Mouse (Mus musculus) spleen, postnatal 36 days (tissue): ENCODE data around the gene Tnxb.

Experiments
- DNase-seq, 2 experiments: peaks; one replicate each; pipeline ENCODE4 v3.0.0; 2022; ENCODE audit warnings: low spot score in 2 of 2, mixed read lengths in 1 of 2

Tnxb gene

GRCm38 (mm10) chr17:34659897-34660214 is 10.5 kb upstream of the Tnxb start:
- no peak for DNase-seq

DNA sequence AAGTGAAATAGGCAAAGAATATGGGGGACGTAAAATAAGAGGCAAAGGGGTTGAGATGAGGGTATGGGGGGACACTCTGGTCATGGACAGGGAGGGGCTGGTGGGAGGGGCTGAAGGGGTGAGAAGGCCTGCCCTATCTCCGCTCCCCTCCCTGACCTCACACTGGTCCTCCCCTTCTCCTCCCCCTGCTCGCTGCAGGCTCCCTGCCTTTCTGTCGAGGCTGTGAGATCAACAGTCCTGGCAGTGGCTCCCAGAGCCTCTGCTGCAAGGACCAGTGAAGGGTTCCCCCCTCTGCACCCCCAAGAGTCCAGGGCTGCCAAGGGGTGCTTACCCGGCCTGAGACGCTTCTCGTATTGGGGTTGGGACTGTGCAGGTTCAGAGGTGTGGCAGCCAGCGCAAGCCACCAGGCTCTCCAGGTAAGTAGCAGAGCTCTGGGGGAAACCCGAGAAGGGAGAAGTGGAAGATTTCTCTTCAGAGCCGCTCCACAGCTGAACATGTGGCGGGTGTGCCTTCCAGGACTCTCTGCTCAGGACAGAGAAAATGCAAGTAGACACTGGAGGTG is 10.0 kb upstream of the Tnxb start:
- DNase-seq: no peak

- no peak for DNase-seq
Observed at GRCm38 (mm10) chr17:34661121-34661591, 9.2 kb upstream of the Tnxb start.

- DNase-seq: no peak
Observed at GRCm38 (mm10) chr17:34662468-34662867, 7.9 kb upstream of the Tnxb start.

DNA sequence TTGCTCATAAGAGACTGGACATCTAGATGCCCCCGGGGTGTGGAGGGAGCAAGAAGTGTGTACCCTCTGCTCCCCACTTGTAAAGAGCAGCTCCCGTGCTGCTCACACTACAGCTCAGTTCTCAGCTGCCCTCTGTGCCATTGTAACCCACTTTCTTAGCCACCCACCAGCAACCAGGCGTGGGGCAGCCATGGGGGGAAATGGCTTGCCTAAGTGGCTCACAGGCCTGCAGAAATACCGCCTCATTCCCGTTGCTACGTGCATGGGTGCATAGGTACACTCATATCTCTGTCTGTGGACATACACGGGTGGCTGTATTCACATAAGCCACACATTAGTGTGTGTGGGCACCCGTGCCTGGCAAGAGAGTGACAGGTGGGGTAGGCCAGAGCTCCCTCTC is 7.4 kb upstream of the Tnxb start:
- no peak for DNase-seq

- DNase-seq: no peak
Observed at GRCm38 (mm10) chr17:34663558-34663957, 6.8 kb upstream of the Tnxb start.

GRCm38 (mm10) chr17:34664472-34664871 is 5.9 kb upstream of the Tnxb start:
- DNase-seq: no peak

GRCm38 (mm10) chr17:34671151-34672066 is 1.1 kb downstream of the Tnxb start:
- no peak for DNase-seq

- DNase-seq: no peak
Observed at GRCm38 (mm10) chr17:34672246-34672792, 2.0 kb downstream of the Tnxb start.

DNA sequence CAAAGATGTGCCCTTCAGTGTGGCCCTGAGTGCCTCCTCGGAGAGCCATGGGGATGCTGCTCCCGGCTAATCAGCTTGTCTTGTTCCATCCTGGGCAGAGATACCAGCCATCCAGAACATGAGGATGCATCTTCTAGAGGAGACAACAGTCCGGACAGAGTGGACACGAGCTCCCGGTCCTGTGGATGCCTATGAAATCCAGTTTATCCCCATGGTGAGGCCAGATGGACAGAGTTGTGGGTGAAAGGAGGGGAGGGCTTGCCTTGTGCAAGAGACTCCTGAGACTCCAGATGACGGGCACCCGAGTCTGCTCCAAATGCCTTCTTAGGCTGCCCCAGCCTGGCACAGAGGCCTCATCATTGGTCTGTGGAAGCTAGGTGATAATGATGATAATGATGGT is 2.8 kb downstream of the Tnxb start:
- DNase-seq: no peak

- DNase-seq: no peak
Observed at GRCm38 (mm10) chr17:34674524-34675204, 4.3 kb downstream of the Tnxb start.

DNA sequence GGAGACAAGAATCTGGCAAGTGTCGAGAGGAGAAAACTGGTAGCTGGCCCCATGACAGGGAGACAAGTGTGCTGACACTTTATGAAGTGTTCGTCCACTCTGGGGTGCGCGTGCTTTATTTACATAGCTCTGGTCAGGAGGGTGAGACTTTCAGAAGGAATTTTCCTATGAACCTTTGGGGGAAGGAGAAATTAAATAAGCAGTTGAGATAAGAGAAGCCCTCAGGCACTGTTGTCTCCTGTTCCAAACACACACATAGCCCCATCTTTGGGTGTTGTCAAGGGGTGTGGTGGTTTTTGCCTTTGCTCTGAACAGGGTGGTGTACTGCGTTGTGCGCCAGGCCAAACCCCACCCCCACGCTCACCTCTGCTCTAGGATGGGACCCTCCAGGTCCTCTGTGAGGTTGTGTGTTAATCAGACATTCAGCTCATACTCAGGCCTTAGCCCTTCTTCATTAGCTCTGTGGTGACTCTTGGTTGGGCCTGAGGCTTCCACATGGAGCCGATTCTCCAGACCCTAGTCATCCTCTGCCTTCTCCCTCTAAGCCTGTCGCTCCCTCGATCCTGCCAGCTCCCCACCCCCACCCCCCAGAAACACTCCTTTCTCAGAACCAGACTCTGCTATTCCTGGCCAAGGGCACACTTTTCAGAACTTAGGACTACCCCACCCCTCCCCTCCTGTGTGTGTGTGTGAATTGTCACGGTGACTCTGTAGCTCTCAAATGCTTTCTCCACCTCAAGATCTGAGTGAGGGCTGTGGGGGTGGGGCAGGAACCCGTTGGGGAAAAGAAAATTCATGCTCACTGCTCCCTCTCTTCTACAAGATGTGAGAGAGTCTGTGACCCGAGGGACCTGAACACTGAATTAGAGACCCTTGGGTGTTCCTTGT is 5.1 kb downstream of the Tnxb start:
- no peak for DNase-seq

DNA sequence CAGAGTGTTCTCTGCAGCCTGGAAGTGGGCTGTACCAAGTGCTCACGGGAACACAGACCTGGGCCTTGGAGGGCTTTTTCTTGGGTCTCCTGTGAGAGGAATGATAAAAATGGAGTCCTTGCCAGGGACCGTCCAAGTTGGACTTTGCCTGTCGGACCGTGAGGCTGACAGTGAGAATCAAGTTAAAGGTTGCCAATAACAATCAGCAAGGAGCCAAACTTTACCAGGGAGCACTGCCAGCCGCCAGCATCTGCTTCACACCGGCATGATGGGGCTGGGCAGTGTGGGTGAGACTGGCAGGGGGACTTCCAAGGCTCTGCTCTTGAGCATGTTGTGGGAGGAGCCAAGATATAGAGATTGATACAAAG is 5.7 kb downstream of the Tnxb start:
- DNase-seq: no peak

DNA sequence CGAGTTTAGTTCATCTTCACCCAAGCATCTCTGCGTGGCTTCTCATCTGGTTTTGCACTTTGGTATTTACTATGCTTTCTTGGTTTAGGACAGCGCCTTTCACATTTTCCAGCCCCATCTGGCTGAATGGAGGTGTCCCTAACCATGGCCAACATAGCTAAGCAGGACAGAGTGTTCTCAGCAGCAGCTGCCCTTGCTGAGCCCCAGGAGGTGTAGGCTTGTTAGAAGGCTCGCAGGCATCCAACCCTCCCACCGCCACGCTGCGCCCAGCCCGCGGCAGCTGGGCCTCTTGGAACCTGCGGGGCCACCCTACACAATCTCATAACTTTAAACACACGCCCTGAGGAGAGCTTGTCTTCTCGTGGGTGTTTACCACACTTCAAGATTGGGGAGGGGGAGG is 6.3 kb downstream of the Tnxb start:
- DNase-seq: no peak

DNA sequence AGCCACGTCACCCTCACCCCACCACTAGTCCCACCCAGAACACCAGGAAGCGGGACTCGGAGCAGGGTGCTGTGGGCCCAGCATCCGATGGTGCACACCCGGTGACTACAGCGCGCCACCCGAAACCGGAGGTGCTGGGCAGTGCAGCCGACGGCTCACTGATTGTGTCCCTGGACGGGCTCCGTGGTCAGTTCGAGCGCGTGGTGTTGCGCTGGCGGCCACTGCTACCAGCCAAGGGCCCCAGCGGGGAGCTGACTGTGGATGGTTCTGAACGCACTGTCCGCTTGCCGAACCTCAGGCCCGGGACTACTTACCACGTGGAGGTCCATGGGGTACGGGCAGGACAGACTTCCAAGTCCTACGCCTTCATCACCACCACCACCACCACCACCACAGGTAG is 9.9 kb downstream of the Tnxb start:
- no peak for DNase-seq

DNA sequence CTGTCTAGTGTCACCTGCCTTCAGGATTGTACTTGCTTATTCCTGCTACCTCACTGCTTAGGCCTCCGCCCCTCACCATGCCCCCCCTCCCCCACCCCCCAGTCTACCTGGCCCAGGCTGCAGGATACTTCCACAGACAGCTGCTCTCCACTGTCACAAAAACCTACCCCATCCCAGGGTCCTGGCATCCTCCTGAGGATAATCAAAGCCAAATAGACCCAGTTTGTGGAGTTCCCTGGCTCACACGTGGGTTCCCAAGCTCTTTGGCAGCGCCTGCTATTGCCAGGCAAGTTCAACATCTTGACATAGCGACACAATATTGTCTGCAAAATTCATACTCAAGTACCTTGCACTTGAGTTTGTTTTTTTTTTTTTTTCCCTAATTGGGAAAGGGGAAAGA is 10.3 kb downstream of the Tnxb start:
- no peak for DNase-seq

DNA sequence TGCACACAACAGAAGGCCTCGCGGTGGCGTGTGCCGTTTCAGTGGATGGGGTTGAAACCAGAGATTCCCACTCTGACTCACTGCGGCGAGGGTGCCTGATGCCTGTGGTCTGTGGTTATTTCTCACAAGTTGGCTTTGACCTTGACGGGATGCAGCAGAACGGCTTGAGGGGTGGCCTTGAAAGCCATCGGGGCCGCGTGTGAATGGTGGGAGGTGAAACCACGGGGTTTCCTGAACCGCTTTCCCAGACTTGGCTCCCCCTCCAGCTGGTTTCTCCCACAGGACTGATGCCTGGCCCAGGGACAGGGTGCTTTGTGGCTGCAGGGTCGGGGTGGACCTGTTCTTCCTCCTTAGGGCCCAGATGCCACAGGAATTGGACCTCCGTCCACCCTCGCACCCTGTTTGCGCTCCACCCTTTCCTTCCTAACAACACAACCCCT is 10.8 kb downstream of the Tnxb start:
- no peak for DNase-seq

DNA sequence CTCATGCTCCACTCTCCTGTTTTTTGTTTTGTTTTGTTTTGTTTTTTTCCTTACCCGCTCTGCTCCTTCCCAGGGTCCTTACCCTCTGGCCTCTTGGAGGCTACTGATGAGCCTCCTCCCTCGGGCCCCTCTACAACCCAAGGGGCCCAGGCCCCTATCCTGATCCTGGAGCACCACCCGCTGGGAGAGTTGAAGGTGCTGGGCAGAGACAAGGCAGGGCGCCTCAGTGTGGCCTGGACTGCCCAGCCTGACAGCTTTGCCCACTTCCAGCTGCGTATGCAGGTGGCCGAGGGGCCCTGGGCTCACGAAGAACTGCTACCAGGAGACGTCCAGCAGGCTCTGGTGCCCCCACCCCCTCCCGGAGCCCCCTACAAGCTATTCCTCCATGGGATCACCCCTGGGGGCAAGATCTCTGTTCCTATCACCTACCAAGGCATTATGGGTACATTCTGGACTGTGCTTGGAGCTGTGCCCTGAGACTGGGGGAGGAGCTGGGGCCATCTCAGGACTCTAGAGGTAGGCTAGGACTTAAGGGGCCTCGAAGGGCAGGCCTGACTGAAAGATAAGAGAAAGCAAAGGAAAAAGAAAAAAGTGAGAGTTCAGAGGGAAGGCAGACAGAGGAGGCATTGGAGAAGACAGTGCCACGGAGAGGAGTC is 11.7 kb downstream of the Tnxb start:
- no peak for DNase-seq

GRCm38 (mm10) chr17:34683179-34683578 is 12.8 kb downstream of the Tnxb start:
- no peak for DNase-seq

- DNase-seq: no peak
Observed at GRCm38 (mm10) chr17:34683686-34684220, 13.4 kb downstream of the Tnxb start.
